Mouse (Mus musculus): Measurements from ENCODE around the gene Sec14l4. TPM values are rescaled to one million over a fixed set of nuclear protein-coding genes. Genes with fewer than 3 reads are reported as not detected.

Gene Sec14l4
- polyA plus RNA-seq, 1 experiment from 2014 or later: not detected

GRCm38 (mm10) chr11:4031961-4032360, 699 bp downstream of the Sec14l4 start:
- no peak overlapping the region for H3K4me2 ChIP-seq
- WGBS: 47% methylated on average over 12 of the region's 12 CpGs
- ATAC-seq: no peak
- no peak overlapping the region for H3K9ac ChIP-seq
- no peak overlapping the region for H3K27ac ChIP-seq
- no peaks in the 10 kb centered on the region for H3K36me3 ChIP-seq (ENCODE audit: poor library complexity, severe bottlenecking)
- no peaks in the 10 kb centered on the region for H3K27me3 ChIP-seq
- H3K4me1 ChIP-seq: no peaks in the 10 kb centered on the region
- no peak overlapping the region for H3K4me3 ChIP-seq
- no peaks in the 10 kb centered on the region for H3K9me3 ChIP-seq (replicated peaks)

GRCm38 (mm10) chr11:4033471-4033870, 2.2 kb downstream of the Sec14l4 start:
- Histone ChIP-seq H3K4me1 (no peaks in the 10 kb centered on the region), H3K27ac (no peak overlapping the region), H3K9ac (no peak overlapping the region), H3K4me2 (no peak overlapping the region), H3K4me3 (no peak overlapping the region), H3K36me3 (ENCODE audit: poor library complexity, severe bottlenecking) (no peaks in the 10 kb centered on the region), H3K9me3 (replicated peaks) (no peaks in the 10 kb centered on the region), H3K27me3 (no peaks in the 10 kb centered on the region)
- WGBS: 79% methylated on average over 7 of the region's 7 CpGs
- no peak for ATAC-seq

GRCm38 (mm10) chr11:4034169-4034568, 2.9 kb downstream of the Sec14l4 start:
- WGBS: 86% methylated on average over 4 of the region's 4 CpGs
- no peak overlapping the region for H3K27ac ChIP-seq
- no peak overlapping the region for H3K9ac ChIP-seq
- H3K27me3 ChIP-seq: no peaks in the 10 kb centered on the region
- H3K4me1 ChIP-seq: no peaks in the 10 kb centered on the region
- H3K36me3 ChIP-seq (ENCODE audit: poor library complexity, severe bottlenecking): no peaks in the 10 kb centered on the region
- no peak overlapping the region for H3K4me3 ChIP-seq
- no peak for ATAC-seq
- H3K4me2 ChIP-seq: no peak overlapping the region
- no peaks in the 10 kb centered on the region for H3K9me3 ChIP-seq (replicated peaks)

- H3K9ac ChIP-seq: no peak overlapping the region
- H3K4me2 ChIP-seq: no peak overlapping the region
- H3K4me1 ChIP-seq: no peaks in the 10 kb centered on the region
- H3K4me3 ChIP-seq: no peak overlapping the region
- no peaks in the 10 kb centered on the region for H3K27me3 ChIP-seq
- 71% methylated on average over 18 of the region's 18 CpGs for WGBS
- H3K9me3 ChIP-seq (replicated peaks): no peaks in the 10 kb centered on the region
- no peak for ATAC-seq
- no peaks in the 10 kb centered on the region for H3K36me3 ChIP-seq (ENCODE audit: poor library complexity, severe bottlenecking)
- no peak overlapping the region for H3K27ac ChIP-seq
Observed at GRCm38 (mm10) chr11:4035116-4035892, 4.0 kb downstream of the Sec14l4 start.

GRCm38 (mm10) chr11:4035916-4036315, 4.7 kb downstream of the Sec14l4 start:
- Histone ChIP-seq H3K36me3 (ENCODE audit: poor library complexity, severe bottlenecking) (no peaks in the 10 kb centered on the region), H3K27ac (no peak overlapping the region), H3K4me3 (no peak overlapping the region), H3K4me2 (no peak overlapping the region), H3K27me3 (no peaks in the 10 kb centered on the region), H3K4me1 (no peaks in the 10 kb centered on the region), H3K9ac (no peak overlapping the region), H3K9me3 (replicated peaks) (no peaks in the 10 kb centered on the region)
- no peak for ATAC-seq
- WGBS: 91% methylated on average over 6 of the region's 6 CpGs

GRCm38 (mm10) chr11:4036365-4037084, 5.3 kb downstream of the Sec14l4 start:
- Histone ChIP-seq H3K4me2 (no peak overlapping the region), H3K27ac (no peak overlapping the region), H3K4me3 (no peak overlapping the region), H3K36me3 (ENCODE audit: poor library complexity, severe bottlenecking) (no peaks in the 10 kb centered on the region), H3K4me1 (no peaks in the 10 kb centered on the region), H3K27me3 (no peaks in the 10 kb centered on the region), H3K9ac (no peak overlapping the region), H3K9me3 (replicated peaks) (no peaks in the 10 kb centered on the region)
- 75% methylated on average over 9 of the region's 9 CpGs for WGBS
- no peak for ATAC-seq

GRCm38 (mm10) chr11:4039951-4040350, 8.7 kb downstream of the Sec14l4 start:
- Histone ChIP-seq H3K36me3 (ENCODE audit: poor library complexity, severe bottlenecking) (no peaks in the 10 kb centered on the region), H3K4me3 (no peak overlapping the region), H3K27ac (no peak overlapping the region), H3K27me3 (no peaks in the 10 kb centered on the region), H3K4me1 (no peaks in the 10 kb centered on the region), H3K9me3 (replicated peaks) (no peaks in the 10 kb centered on the region), H3K4me2 (no peak overlapping the region), H3K9ac (no peak overlapping the region)
- WGBS: 95% methylated on average over 4 of the region's 4 CpGs
- ATAC-seq: no peak

- Histone ChIP-seq H3K36me3 (ENCODE audit: poor library complexity, severe bottlenecking) (no peaks in the 10 kb centered on the region), H3K4me2 (no peak overlapping the region), H3K4me1 (no peaks in the 10 kb centered on the region), H3K4me3 (no peak overlapping the region), H3K27ac (no peak overlapping the region), H3K9ac (no peak overlapping the region), H3K9me3 (replicated peaks) (no peaks in the 10 kb centered on the region), H3K27me3 (no peaks in the 10 kb centered on the region)
- no peak for ATAC-seq
- WGBS: 81% methylated on average over 6 of the region's 6 CpGs
Observed at GRCm38 (mm10) chr11:4041123-4041625, 9.9 kb downstream of the Sec14l4 start.

- H3K27me3 ChIP-seq: no peaks in the 10 kb centered on the region
- H3K9me3 ChIP-seq (replicated peaks): no peaks in the 10 kb centered on the region
- WGBS: 90% methylated on average over 7 of the region's 7 CpGs
- no peak overlapping the region for H3K4me3 ChIP-seq
- H3K9ac ChIP-seq: no peak overlapping the region
- no peaks in the 10 kb centered on the region for H3K36me3 ChIP-seq (ENCODE audit: poor library complexity, severe bottlenecking)
- no peak overlapping the region for H3K4me2 ChIP-seq
- no peak for ATAC-seq
- H3K27ac ChIP-seq: no peak overlapping the region
- H3K4me1 ChIP-seq: no peaks in the 10 kb centered on the region
Observed at GRCm38 (mm10) chr11:4043081-4043480, 11.8 kb downstream of the Sec14l4 start.

- Histone ChIP-seq H3K9ac (no peak overlapping the region), H3K4me3 (no peak overlapping the region), H3K27ac (no peak overlapping the region), H3K27me3 (no peaks in the 10 kb centered on the region), H3K4me2 (no peak overlapping the region), H3K4me1 (no peaks in the 10 kb centered on the region), H3K9me3 (replicated peaks) (no peaks in the 10 kb centered on the region), H3K36me3 (ENCODE audit: poor library complexity, severe bottlenecking) (no peaks in the 10 kb centered on the region)
- ATAC-seq: no peak
- 74% methylated on average over 5 of the region's 5 CpGs for WGBS
Observed at GRCm38 (mm10) chr11:4046526-4046925, 15.3 kb downstream of the Sec14l4 start.

- no peaks in the 10 kb centered on the region for H3K36me3 ChIP-seq (ENCODE audit: poor library complexity, severe bottlenecking)
- no peak overlapping the region for H3K27ac ChIP-seq
- no peaks in the 10 kb centered on the region for H3K4me1 ChIP-seq
- WGBS: 96% methylated on average over 2 of the region's 2 CpGs
- no peak overlapping the region for H3K4me3 ChIP-seq
- H3K9ac ChIP-seq: no peak overlapping the region
- no peak overlapping the region for H3K4me2 ChIP-seq
- ATAC-seq: no peak
- no peaks in the 10 kb centered on the region for H3K9me3 ChIP-seq (replicated peaks)
- H3K27me3 ChIP-seq: no peaks in the 10 kb centered on the region
Observed at GRCm38 (mm10) chr11:4047766-4048165, 16.5 kb downstream of the Sec14l4 start.

GRCm38 (mm10) chr11:4048438-4048837, 17.2 kb downstream of the Sec14l4 start:
- no peak overlapping the region for H3K4me3 ChIP-seq
- no peaks in the 10 kb centered on the region for H3K27me3 ChIP-seq
- H3K9ac ChIP-seq: no peak overlapping the region
- H3K4me1 ChIP-seq: no peaks in the 10 kb centered on the region
- H3K36me3 ChIP-seq (ENCODE audit: poor library complexity, severe bottlenecking): no peaks in the 10 kb centered on the region
- no peak for ATAC-seq
- H3K27ac ChIP-seq: no peak overlapping the region
- WGBS: 84% methylated on average over 6 of the region's 6 CpGs
- no peaks in the 10 kb centered on the region for H3K9me3 ChIP-seq (replicated peaks)
- H3K4me2 ChIP-seq: no peak overlapping the region
